Mouse (Mus musculus): ENCODE measurements around the gene Rflnb.
A peak's percentile ranks its signal among the peaks of the same experiment; 100 is the strongest.

Rflnb gene

GRCm38 (mm10) chr11:75978051-75978450 is 49.5 kb downstream of the Rflnb start:
- TF ChIP-seq GATA4 (IDR thresholded peaks at IDR 0.05; ENCODE audit: insufficient replicate concordance, low read length), result no peak

- peak; percentile 63; the same call in 1 of the 2 replicates for TF ChIP-seq GATA4 (IDR thresholded peaks at IDR 0.05; ENCODE audit: insufficient replicate concordance, low read length)
Observed at GRCm38 (mm10) chr11:75976748-75977147, 50.8 kb downstream of the Rflnb start.

GRCm38 (mm10) chr11:75973988-75974387 is 53.6 kb downstream of the Rflnb start:
- TF ChIP-seq GATA4 (IDR thresholded peaks at IDR 0.05; ENCODE audit: insufficient replicate concordance, low read length), result no peak

- no peak for TF ChIP-seq GATA4 (IDR thresholded peaks at IDR 0.05; ENCODE audit: insufficient replicate concordance, low read length)
Observed at GRCm38 (mm10) chr11:75972916-75973567, 54.5 kb downstream of the Rflnb start.

GRCm38 (mm10) chr11:75972188-75972587 is 55.4 kb downstream of the Rflnb start:
- no peak for TF ChIP-seq GATA4 (IDR thresholded peaks at IDR 0.05; ENCODE audit: insufficient replicate concordance, low read length)

GRCm38 (mm10) chr11:75970629-75971028 is 57.0 kb downstream of the Rflnb start:
- no peak for TF ChIP-seq GATA4 (IDR thresholded peaks at IDR 0.05; ENCODE audit: insufficient replicate concordance, low read length)
